25 mouse cellular contexts compared by ENCODE assay signal in the genomic region with DNA sequence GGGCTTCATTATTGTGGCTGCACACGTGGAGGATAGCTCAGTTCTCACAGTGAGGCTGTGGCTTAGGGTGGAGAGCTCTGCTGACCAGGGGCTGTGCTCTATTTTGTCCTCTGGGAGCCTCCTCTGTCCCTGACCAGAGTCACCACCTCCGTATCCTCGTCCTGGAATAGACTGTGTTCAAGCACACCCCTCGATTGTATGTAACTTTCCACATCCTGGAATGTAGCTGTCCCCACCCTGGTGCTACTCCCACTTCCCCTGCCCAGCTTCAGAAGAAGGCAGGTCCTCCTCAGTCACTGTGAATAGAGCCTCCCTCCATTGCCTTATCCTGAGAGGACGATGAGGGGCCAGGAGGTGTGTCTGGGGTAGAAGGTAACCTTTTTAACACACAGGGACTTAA. TPM values are rescaled to one million over a fixed set of nuclear protein-coding genes. Genes with fewer than 3 reads are reported as not detected.
"Had no signal": no experiment of that assay in that cellular context is flagged by ENCODE, and none has a peak within 500 bp of the region (broad histone marks: within the 10 kb centered on the region; RNA-seq: fewer than 3 reads in every experiment).

No protein-coding gene starts in this region.

- H3K27ac ChIP-seq: limb, embryonic 12.5 days; limb, embryonic 15.5 days; liver, embryonic 14.5 days; stomach, postnatal 0 days had no signal

- H3K4me3 ChIP-seq: limb, embryonic 12.5 days; limb, embryonic 15.5 days had no signal

- H3K4me2 ChIP-seq: limb, embryonic 12.5 days; limb, embryonic 15.5 days; liver, embryonic 11.5 days; lung, embryonic 14.5 days; midbrain, embryonic 11.5 days had no signal

- H3K27me3 ChIP-seq: limb, embryonic 12.5 days; limb, embryonic 15.5 days had no signal

- H3K36me3 ChIP-seq: limb, embryonic 12.5 days; limb, embryonic 15.5 days had no signal

- H3K9me3 ChIP-seq: limb, embryonic 12.5 days; limb, embryonic 15.5 days had no signal

- H3K4me1 ChIP-seq: limb, embryonic 12.5 days had no signal

- H3K9ac ChIP-seq: limb, embryonic 12.5 days; limb, embryonic 15.5 days; liver, embryonic 14.5 days; liver, postnatal 0 days; lung, embryonic 14.5 days had no signal

- ATAC-seq: liver, postnatal 0 days had no signal

- DNase-seq: kidney, adult 9 months; kidney, postnatal 14 days; kidney, postnatal 4 days; left cerebral cortex, postnatal 4 days; liver, postnatal 0 days; lung, embryonic 14.5 days; lung, postnatal 10 days; lung, postnatal 4 days; midbrain, embryonic 14.5 days; right cerebral cortex, adult 18-20 months; right cerebral cortex, postnatal 14 days; right cerebral cortex, postnatal 4 days; thymus, adult 2 months; thymus, postnatal 14 days; thymus, postnatal 4 days had no signal

RNA-seq across cellular contexts. Expression of a gene that starts 14.6 kb away (rescaled TPM):
- total RNA-seq: megakaryocyte-erythroid progenitor cell, adult 5-6 weeks had no signal
- polyA plus RNA-seq: liver, postnatal 0 days had no signal

RNA-seq across cellular contexts. Expression of a gene that starts 56.2 kb away (rescaled TPM):
- total RNA-seq: midbrain, postnatal 0 days had no signal
- polyA plus RNA-seq: midbrain, embryonic 14.5 days; midbrain, postnatal 0 days; neural tube, embryonic 14.5 days; stomach, embryonic 14.5 days; thymus, adult 2 months had no signal
